Mouse (Mus musculus): ENCODE results near the gene Olfr157. TPM values are rescaled to one million over a fixed set of nuclear protein-coding genes. Genes with fewer than 3 reads are reported as not detected.

Olfr157 gene
- total RNA-seq (2021), result not detected
- long read RNA-seq, experiment 1, result 0 reads
- long read RNA-seq, experiment 2, result 0 reads

GRCm38 (mm10) chr4:43840101-43840500 lies at the start of gene Olfr157:
Gene Olfr157 (minus strand): TSS chr4:43840201.
- no peak for DNase-seq

- no peak for DNase-seq
Measured at GRCm38 (mm10) chr4:43884196-43884595, 44.2 kb upstream of the Olfr157 start.

DNA sequence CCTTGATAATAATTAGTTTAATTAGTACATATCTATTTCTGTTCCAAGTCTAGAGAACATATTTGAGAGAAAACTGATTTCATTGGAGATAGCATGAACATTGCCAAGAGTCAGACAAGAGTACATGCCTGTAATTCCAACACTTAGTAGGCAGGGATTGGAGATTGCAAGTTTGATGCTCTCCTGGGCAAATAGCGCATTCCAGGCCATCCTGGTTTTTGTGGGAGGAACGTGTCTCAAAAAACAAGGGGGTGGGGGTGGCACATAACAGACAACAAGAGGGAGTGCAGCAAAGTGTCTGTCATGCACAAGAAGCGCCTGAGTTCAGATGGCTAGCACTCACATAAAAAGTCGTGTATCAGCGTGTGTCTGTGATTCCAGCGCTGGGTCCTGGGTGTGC lies 39.6 kb upstream of the Olfr157 start:
- no peak for DNase-seq

GRCm38 (mm10) chr4:43878121-43878776 lies 38.2 kb upstream of the Olfr157 start:
- peak; percentile 24 to 38 for DNase-seq

DNA sequence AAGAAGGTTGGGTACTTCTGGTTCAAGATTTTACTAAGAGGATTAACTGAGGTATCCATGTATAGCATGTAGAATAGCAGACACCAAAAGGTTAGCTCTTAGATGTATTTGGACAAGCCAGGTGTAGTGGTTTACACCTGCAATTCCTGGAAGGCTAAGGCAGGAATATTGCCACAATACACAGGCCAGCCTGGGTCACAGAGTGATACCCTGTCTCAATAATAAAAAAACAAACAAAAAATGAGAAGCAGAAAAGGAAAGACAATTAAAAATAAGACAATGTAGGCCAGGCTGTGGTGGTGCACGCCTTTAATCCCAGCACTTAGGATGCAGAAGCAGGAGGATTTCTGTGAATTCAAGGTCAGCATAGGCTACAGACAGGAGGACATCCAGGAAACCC lies 37.2 kb upstream of the Olfr157 start:
- DNase-seq, result no peak

- peak; percentile 11 to 39 for DNase-seq
Measured at GRCm38 (mm10) chr4:43875919-43876411, 36.0 kb upstream of the Olfr157 start.

DNA sequence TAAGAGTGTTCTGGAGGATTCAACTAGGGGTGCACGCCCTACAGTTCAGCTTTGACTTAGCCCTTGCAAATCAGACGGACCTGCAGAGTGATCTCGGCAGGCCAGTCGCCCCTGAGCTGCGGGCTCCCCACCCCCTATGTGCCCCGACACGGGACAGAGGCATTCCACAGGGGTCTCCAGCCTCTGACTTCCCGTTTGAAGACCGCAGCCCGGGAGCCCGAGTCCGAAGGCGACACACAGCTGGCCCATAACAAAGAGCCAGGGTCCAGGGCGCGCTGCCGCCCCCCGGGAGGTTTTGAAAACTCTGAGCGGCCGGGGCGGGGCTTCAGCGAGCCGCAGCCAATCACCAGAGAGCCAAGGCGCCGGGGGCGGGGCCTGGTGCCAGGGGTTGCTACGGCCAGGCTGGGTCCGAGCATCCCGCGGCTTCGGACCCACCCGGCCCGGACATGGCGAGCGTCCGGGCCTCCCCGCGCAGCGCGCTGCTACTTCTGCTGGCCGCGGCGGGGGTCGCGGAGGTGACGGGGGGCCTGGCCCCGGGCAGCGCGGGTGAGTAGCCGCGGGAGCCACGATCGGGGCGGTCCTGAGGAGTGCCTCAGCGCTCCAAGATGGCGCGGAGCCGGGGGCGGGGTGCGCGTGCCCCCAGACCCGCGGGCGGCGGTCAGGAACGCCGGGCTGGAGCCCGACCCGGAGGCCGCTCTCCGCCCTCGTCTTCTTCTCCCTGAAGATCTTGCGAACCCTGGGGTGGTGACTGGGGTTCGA lies 35.3 kb upstream of the Olfr157 start, which contains the start of gene Reck:
Gene Reck, plus strand, starts transcription at position 371 of the 759 bp plus-strand sequence.
- peak; percentile 85 to 91 for DNase-seq

DNA sequence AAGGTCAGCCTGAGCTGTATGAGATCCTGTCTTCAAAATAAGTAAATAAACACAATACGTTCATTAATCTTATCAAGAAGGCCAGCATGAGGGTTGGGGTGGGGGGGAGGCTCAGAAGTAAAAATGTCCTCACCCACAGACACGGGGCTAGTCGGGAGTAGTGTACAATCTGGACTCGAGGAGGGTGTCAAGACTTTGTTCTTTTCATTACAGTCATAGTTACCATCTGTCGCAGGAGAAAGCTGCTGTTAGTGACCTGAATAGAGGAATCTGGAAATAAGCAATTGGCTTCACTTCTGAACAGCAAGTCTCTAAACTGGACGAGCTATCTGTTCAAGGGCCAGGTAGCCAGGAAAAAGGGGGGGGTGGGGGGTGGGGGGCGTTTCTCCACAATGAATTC lies 34.5 kb upstream of the Olfr157 start:
- DNase-seq, result no peak

- no peak for DNase-seq
Measured at GRCm38 (mm10) chr4:43869821-43870220, 29.8 kb upstream of the Olfr157 start.

GRCm38 (mm10) chr4:43863298-43863697 lies 23.3 kb upstream of the Olfr157 start:
- DNase-seq, result no peak

DNA sequence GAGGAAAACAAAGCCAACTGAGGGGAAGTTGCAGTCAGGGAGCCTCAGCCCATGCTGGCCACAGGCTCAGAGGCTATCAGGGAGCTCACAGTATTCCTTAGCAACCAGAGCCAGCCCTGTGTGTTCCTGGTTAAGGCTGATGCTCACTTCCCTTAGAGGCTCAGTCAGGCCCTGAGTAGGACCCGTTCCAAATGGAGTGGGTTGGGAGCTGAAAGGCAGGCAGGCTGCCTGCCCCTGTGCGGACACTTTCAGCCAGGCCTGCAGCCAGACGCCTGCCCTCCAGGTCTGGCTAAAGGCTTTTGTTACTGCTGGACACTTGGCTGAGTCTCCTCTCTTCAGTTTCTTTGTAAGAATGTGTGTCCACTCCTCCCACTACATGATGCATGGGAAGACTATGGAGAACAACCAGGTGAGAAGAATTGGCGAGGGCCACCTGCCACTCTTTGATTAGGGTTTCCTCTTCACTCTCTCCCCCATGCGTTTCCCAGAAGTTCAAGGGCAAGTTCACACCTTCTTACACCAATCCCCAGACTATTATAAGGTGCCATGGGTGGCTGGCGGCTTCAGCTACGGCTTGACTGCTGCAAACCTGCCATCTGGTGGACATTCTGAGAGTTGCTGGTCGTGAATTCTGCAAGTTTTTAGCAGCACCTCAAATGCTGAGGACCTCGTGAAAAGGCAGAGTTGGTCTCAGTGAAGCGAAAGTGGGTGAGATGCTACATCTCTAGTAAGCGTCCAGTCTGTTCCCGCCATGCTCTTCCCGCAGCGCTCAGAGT lies 20.9 kb upstream of the Olfr157 start:
- DNase-seq, result peak; percentile 62 to 83

GRCm38 (mm10) chr4:43859886-43860285 lies 19.9 kb upstream of the Olfr157 start:
- DNase-seq, result no peak

DNA sequence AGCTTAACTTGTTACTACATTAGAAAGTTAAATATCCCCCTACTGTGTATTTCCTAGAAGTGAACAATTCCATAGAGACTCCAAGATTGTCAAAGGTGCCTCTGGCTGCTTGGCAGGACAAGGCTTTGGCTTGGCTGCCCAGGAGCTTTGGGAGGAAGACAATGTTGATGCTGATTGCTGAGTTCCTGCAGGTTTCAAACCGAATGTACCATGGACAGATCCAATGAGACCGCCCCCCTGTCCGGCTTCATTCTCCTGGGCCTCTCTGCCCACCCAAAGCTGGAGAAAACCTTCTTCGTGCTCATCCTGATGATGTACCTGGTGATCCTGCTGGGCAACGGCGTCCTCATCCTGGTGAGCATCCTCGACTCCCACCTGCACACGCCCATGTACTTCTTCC lies 14.1 kb upstream of the Olfr157 start:
- no peak for DNase-seq

GRCm38 (mm10) chr4:43851265-43851664 lies 11.3 kb upstream of the Olfr157 start, which contains the start of gene Olfr155:
Gene Olfr155 (plus strand): TSS chr4:43851565.
- DNase-seq, result no peak

- no peak for DNase-seq
Measured at GRCm38 (mm10) chr4:43838326-43838725, 1.7 kb downstream of the Olfr157 start.

- DNase-seq, result no peak
Measured at GRCm38 (mm10) chr4:43834749-43835148, 5.3 kb downstream of the Olfr157 start.

- no peak for DNase-seq
Measured at GRCm38 (mm10) chr4:43833752-43834151, 6.2 kb downstream of the Olfr157 start.

DNA sequence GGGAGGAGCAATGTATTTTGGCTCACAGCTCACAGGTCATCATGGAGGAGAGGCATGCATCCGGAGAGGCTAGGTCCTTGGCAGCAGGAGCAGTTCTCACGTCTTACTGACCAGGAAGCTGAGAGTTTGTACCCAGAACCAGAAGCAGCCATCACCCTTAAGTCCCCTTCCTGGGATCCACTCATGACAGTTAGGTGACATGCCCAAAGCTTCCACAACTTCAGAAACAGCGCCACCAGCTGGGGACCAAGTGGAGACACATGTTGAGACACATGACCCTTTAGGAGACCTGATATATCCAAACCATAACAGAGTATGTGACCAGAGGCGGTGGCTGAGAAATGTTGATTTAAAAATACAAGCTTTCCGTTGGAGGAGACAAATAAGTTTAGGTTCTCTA lies 8.0 kb downstream of the Olfr157 start:
- no peak for DNase-seq

DNA sequence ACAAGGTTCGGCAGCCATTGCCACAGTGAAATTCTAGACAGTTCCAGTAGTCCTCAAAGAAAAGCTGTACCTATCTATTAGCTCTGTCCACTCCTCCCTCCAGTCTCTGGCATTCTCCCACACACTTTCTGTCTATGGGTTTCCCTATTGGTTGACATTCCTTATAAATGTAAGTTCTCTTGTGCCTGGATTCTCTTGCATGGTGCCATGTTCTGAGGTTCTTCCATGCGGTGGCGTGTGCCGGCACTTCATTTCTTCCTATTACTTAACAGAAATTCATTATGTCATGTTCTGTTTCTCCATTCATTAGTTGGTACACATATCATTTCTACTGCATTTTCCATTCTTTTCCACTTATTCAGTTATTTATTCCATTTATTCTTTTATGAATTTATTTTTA lies 11.2 kb downstream of the Olfr157 start:
- DNase-seq, result no peak

GRCm38 (mm10) chr4:43823845-43824337 lies 16.1 kb downstream of the Olfr157 start, which contains the start of gene Olfr156:
Gene Olfr156 (minus strand): TSS chr4:43823895.
- no peak for DNase-seq

DNA sequence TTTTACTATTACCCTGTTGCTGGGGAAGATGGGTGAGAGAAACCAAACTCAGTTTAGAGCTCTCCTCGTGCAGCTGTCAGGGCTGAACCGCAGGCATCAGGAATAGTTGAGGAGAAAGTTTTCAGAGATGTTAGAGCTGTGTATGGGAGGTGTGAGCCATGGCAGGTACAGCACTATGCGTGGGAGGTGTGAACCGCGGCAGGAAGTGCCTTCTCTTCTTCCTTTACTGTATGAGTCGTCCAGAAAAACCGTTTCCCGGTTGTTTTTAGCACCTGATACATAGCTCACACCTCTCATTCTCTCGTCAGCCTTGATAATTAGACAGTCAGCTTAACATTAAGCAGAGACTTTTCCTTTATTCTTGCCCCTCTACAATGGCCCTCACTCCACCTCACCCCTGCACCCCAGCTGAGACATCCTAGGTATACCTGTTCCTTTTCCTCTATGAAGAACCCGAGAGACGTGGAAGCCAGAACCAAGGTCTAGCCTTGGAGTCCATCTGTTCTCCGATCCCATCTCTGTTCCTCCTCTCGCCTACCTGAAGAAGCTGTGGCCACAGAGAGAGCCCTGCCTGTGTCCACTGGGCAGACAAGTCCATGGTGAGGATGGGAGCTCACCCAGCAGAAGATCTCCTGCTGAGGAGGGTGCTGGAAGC lies 17.0 kb downstream of the Olfr157 start:
- no peak for DNase-seq

GRCm38 (mm10) chr4:43798936-43799335 lies 41.1 kb downstream of the Olfr157 start:
- peak in 1 of 2 experiments; percentile 2 for DNase-seq

Data from heart, adult 18-20 months (tissue).